Mouse (Mus musculus) testis, adult 2 months (tissue): Measurements from ENCODE around the gene Map2. TPM values are rescaled to one million over a fixed set of nuclear protein-coding genes. Genes with fewer than 3 reads are reported as not detected.

Experiments
- H3K27ac ChIP-seq: fragments of 200-500 bp; 2 replicates; pipeline ENCODE4 v1.5.1; 2012; ENCODE audit warnings: low read depth, low read length; ENCODE audit not compliant: control insufficient read depth, insufficient read depth
- H3K27me3 ChIP-seq: fragments of 200-500 bp; 2 replicates; pipeline ENCODE4 v1.6.1; 2012; ENCODE audit warnings: mild to moderate bottlenecking, low read length, moderate library complexity; ENCODE audit not compliant: control insufficient read depth, insufficient read depth
- H3K36me3 ChIP-seq: fragments of 200-500 bp; 2 replicates; pipeline ENCODE4 v1.6.1; 2012; ENCODE audit warnings: mild to moderate bottlenecking, low read length; ENCODE audit not compliant: control insufficient read depth, insufficient read depth
- H3K4me1 ChIP-seq: fragments of 200-500 bp; 2 replicates; pipeline ENCODE4 v1.6.1; 2012; ENCODE audit warnings: low read length; ENCODE audit not compliant: control insufficient read depth, insufficient read depth
- H3K4me3 ChIP-seq: fragments of 200-500 bp; 2 replicates; pipeline ENCODE4 v1.5.1; 2012; ENCODE audit warnings: low read depth, mild to moderate bottlenecking, low read length, moderate library complexity, mixed read lengths; ENCODE audit not compliant: control insufficient read depth
- CTCF ChIP-seq: fragments of 200-500 bp; IDR thresholded peaks from 2 replicates; pipeline ENCODE4 v1.5.1; 2012; ENCODE audit warnings: low read depth, mild to moderate bottlenecking, inconsistent platforms, low read length, moderate library complexity; ENCODE audit not compliant: control insufficient read depth, insufficient read depth, insufficient replicate concordance
- POLR2A ChIP-seq: fragments of 200-500 bp; IDR thresholded peaks from 2 replicates; pipeline ENCODE4 v1.6.1; 2012; ENCODE audit warnings: low read depth, mild to moderate bottlenecking, inconsistent platforms, low read length, moderate library complexity; ENCODE audit not compliant: control insufficient read depth
- polyA plus RNA-seq: library from polyadenylated mRNA; depleted of rRNA; stranded (reverse); fragments of >200 nt; gene quantifications from 2 replicates; pipeline ENCODE4 v1.2.3, GENCODE M21; 2012; rRNA removed

Map2 gene
- polyA plus RNA-seq, 1 experiment = 89.4 TPM

DNA sequence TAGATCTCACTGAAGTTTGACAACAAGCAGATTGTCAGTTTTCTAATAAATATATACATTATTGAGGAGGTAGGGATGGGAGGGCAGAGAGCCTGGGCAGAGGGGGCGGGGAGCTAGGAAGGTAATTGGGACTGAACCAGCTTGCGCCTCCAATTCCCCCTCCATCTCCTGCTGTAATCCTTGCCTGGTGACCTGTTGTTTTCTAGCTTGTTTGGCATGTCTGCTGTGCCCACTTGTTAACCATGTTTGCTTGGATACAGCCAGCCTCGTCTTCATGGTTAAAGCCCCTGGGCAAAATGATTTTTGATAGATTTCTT, 293.6 kb downstream of the Map2 start:
- peaks cover 5% of the 10 kb centered on the region; the same call in 1 of the 2 replicates for H3K4me1 ChIP-seq
- H3K27ac ChIP-seq = no peak overlapping the region

GRCm38 (mm10) chr1:66482751-66483150, 307.7 kb downstream of the Map2 start:
- H3K27me3 ChIP-seq = no peaks in the 10 kb centered on the region
- no peaks in the 10 kb centered on the region for H3K4me1 ChIP-seq
- H3K36me3 ChIP-seq = no peaks in the 10 kb centered on the region
- H3K27ac ChIP-seq = no peak overlapping the region
- H3K4me3 ChIP-seq = no peak overlapping the region
- no peak for TF ChIP-seq CTCF
- TF ChIP-seq POLR2A = no peak

More for the DNA sequence above, 293.6 kb downstream of the Map2 start:
- Histone ChIP-seq H3K36me3 (no peaks in the 10 kb centered on the region), H3K4me3 (no peak overlapping the region), H3K27me3 (no peaks in the 10 kb centered on the region)
- TF ChIP-seq POLR2A (no peak), CTCF (no peak)

Other genes starting within 250 kb of the Map2 start
- not detected in 2 replicates for gene Crygf, start 248.8 kb upstream of the Map2 start, polyA plus RNA-seq